Mouse (Mus musculus): ENCODE measurements around the gene Arid1b. TPM values are rescaled to one million over a fixed set of nuclear protein-coding genes. Genes with fewer than 3 reads are reported as not detected.
A peak's percentile ranks its signal among the peaks of the same experiment; 100 is the strongest.

The Arid1b gene
- polyA plus RNA-seq, 1 experiment from 2014 or later, result 10.5 TPM

GRCm38 (mm10) chr17:5207881-5208280 is 213.7 kb downstream of the Arid1b start:
- no peaks in the 10 kb centered on the region for H3K27me3 ChIP-seq (ENCODE audit: control insufficient read depth, insufficient read depth, low read length)
- peaks cover 49% of the 10 kb centered on the region for H3K4me1 ChIP-seq (ENCODE audit: control insufficient read depth, insufficient read depth, low read length)
- H3K4me2 ChIP-seq (ENCODE audit: low read depth, low read length), result no peak overlapping the region
- no peak overlapping the region for H3K9ac ChIP-seq (ENCODE audit: low read length)
- no peaks in the 10 kb centered on the region for H3K36me3 ChIP-seq (ENCODE audit: control insufficient read depth, insufficient read depth, low read length)
- no peaks in the 10 kb centered on the region for H3K9me3 ChIP-seq (replicated peaks; ENCODE audit: control insufficient read depth, low read length)
- no peak for ATAC-seq (ENCODE audit: insufficient read depth, low FRiP score)
- H3K4me3 ChIP-seq (replicated peaks; ENCODE audit: low read length), result no peak overlapping the region
- H3K27ac ChIP-seq (ENCODE audit: low read length), result no peak overlapping the region
- WGBS, result 88% methylated on average over 8 of the region's 8 CpGs

GRCm38 (mm10) chr17:5208362-5208761 is 214.2 kb downstream of the Arid1b start:
- no peaks in the 10 kb centered on the region for H3K27me3 ChIP-seq (ENCODE audit: control insufficient read depth, insufficient read depth, low read length)
- H3K4me3 ChIP-seq (replicated peaks; ENCODE audit: low read length), result no peak overlapping the region
- 42% methylated on average over 3 of the region's 3 CpGs for WGBS
- no peak overlapping the region for H3K27ac ChIP-seq (ENCODE audit: low read length)
- no peaks in the 10 kb centered on the region for H3K9me3 ChIP-seq (replicated peaks; ENCODE audit: control insufficient read depth, low read length)
- H3K4me2 ChIP-seq (ENCODE audit: low read depth, low read length), result no peak overlapping the region
- no peak overlapping the region for H3K9ac ChIP-seq (ENCODE audit: low read length)
- no peaks in the 10 kb centered on the region for H3K36me3 ChIP-seq (ENCODE audit: control insufficient read depth, insufficient read depth, low read length)
- no peak for ATAC-seq (ENCODE audit: insufficient read depth, low FRiP score)
- H3K4me1 ChIP-seq (ENCODE audit: control insufficient read depth, insufficient read depth, low read length), result peaks cover 46% of the 10 kb centered on the region

DNA sequence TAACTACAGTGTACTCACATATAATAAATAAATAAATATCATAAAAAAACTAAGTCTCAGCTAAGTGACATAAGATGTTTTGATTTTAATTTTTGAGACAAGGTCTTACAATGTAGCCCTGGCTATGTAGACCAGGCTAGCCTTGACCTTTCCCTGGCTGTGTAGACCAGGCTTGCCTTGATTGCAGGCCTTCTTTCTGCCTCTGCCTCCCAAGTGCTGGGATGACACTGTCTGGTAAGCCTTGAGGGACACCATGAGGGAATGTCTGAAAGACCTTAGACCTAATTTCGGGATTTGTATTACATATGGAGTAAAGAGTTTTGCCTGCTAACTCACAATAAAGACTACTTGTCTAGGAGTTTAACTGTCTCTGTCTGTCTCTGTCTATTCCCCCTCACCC is 214.9 kb downstream of the Arid1b start:
- no peaks in the 10 kb centered on the region for H3K36me3 ChIP-seq (ENCODE audit: control insufficient read depth, insufficient read depth, low read length)
- no peak for ATAC-seq (ENCODE audit: insufficient read depth, low FRiP score)
- peaks cover 40% of the 10 kb centered on the region for H3K4me1 ChIP-seq (ENCODE audit: control insufficient read depth, insufficient read depth, low read length)
- no peaks in the 10 kb centered on the region for H3K9me3 ChIP-seq (replicated peaks; ENCODE audit: control insufficient read depth, low read length)
- no peak overlapping the region for H3K4me2 ChIP-seq (ENCODE audit: low read depth, low read length)
- 90% methylated on average over 1 of the region's 1 CpGs for WGBS
- no peak overlapping the region for H3K27ac ChIP-seq (ENCODE audit: low read length)
- H3K4me3 ChIP-seq (replicated peaks; ENCODE audit: low read length), result no peak overlapping the region
- no peaks in the 10 kb centered on the region for H3K27me3 ChIP-seq (ENCODE audit: control insufficient read depth, insufficient read depth, low read length)
- H3K9ac ChIP-seq (ENCODE audit: low read length), result no peak overlapping the region

DNA sequence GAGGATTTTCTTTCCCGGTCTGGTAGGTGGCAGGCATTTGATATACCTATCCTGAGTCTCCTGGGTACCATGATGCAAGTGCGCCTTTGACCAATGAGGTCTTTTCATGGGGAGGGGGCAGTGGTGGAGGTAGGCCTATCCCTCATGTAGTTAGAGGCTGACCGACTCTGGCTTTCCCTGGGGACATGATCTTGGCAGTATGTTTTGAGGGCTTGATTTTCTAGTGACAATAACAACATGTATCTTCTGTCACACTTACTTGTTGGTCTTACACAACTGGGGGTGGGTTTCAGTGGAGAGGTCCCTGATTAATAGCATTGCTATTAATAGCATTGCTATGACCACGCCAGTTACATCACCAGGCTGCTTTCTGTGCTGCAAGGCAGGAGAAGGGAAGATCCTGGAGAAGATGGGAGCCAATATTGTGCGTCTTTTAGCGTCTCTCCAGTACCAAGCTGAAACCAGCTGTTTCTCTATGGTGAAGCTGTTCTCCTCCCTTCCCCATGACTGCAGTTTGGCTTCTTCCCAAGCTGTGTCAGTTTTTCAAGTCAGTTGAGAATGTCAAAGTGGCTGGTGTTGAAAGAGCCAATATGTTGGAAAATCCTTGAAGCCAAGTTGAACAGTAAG is 216.1 kb downstream of the Arid1b start:
- WGBS, result 56% methylated on average over 6 of the region's 6 CpGs
- Histone ChIP-seq H3K9ac (ENCODE audit: low read length) (no peak overlapping the region), H3K27ac (ENCODE audit: low read length) (peak overlapping the region; percentile 46), H3K4me1 (ENCODE audit: control insufficient read depth, insufficient read depth, low read length) (peaks cover 35% of the 10 kb centered on the region), H3K27me3 (ENCODE audit: control insufficient read depth, insufficient read depth, low read length) (no peaks in the 10 kb centered on the region), H3K9me3 (replicated peaks; ENCODE audit: control insufficient read depth, low read length) (no peaks in the 10 kb centered on the region), H3K36me3 (ENCODE audit: control insufficient read depth, insufficient read depth, low read length) (no peaks in the 10 kb centered on the region), H3K4me3 (replicated peaks; ENCODE audit: low read length) (no peak overlapping the region), H3K4me2 (ENCODE audit: low read depth, low read length) (no peak overlapping the region)
- ATAC-seq (ENCODE audit: insufficient read depth, low FRiP score), result peak; percentile 69

DNA sequence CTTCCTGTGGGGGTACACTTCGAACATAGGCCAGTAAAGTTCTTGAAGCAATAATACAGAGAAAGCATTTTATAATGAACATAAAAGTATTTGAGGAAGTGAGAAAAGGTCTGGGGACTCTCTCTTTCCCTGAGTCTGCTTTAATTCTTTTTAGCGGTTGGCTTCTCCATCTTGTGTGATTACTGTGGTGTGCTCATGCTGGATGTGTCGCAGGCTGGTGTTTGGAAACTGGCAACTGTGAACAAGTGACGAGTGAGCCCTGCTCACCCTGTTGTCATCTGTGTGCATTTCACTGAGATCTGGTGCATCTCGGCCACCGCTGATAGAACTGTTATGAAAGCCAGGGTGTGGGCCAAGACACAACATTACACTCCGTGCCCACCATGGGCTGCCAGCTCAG is 216.8 kb downstream of the Arid1b start:
- Histone ChIP-seq H3K4me1 (ENCODE audit: control insufficient read depth, insufficient read depth, low read length) (peaks cover 31% of the 10 kb centered on the region), H3K4me2 (ENCODE audit: low read depth, low read length) (no peak overlapping the region), H3K9ac (ENCODE audit: low read length) (no peak overlapping the region), H3K36me3 (ENCODE audit: control insufficient read depth, insufficient read depth, low read length) (no peaks in the 10 kb centered on the region), H3K9me3 (replicated peaks; ENCODE audit: control insufficient read depth, low read length) (no peaks in the 10 kb centered on the region), H3K4me3 (replicated peaks; ENCODE audit: low read length) (no peak overlapping the region), H3K27me3 (ENCODE audit: control insufficient read depth, insufficient read depth, low read length) (no peaks in the 10 kb centered on the region), H3K27ac (ENCODE audit: low read length) (peak overlapping the region; percentile 21; the same call in 1 of the 2 replicates)
- no peak for ATAC-seq (ENCODE audit: insufficient read depth, low FRiP score)
- 82% methylated on average over 7 of the region's 7 CpGs for WGBS

DNA sequence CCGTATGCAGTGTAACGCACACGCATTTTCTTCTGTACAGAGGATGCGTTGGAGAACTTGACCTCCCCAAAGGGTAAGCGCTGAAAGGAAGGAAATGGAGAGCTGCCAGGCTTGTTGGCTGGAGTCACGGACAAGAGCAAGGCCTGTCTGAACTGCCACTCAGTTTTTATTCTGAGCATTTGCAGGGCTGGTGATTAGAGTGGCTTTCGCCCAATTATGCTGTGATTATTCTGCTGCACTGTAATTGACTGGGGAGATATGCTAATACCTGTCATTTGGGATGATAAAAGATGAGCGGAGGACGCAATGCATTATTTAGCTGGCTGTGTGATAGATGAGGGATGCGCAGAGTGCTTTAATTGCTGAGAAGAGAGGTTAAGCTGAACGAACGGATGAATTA is 218.0 kb downstream of the Arid1b start:
- Histone ChIP-seq H3K27ac (ENCODE audit: low read length) (no peak overlapping the region), H3K36me3 (ENCODE audit: control insufficient read depth, insufficient read depth, low read length) (no peaks in the 10 kb centered on the region), H3K4me1 (ENCODE audit: control insufficient read depth, insufficient read depth, low read length) (peaks cover 29% of the 10 kb centered on the region), H3K4me2 (ENCODE audit: low read depth, low read length) (no peak overlapping the region), H3K9ac (ENCODE audit: low read length) (no peak overlapping the region), H3K9me3 (replicated peaks; ENCODE audit: control insufficient read depth, low read length) (no peaks in the 10 kb centered on the region), H3K4me3 (replicated peaks; ENCODE audit: low read length) (no peak overlapping the region), H3K27me3 (ENCODE audit: control insufficient read depth, insufficient read depth, low read length) (no peaks in the 10 kb centered on the region)
- 50% methylated on average over 12 of the region's 12 CpGs for WGBS
- no peak for ATAC-seq (ENCODE audit: insufficient read depth, low FRiP score)

DNA sequence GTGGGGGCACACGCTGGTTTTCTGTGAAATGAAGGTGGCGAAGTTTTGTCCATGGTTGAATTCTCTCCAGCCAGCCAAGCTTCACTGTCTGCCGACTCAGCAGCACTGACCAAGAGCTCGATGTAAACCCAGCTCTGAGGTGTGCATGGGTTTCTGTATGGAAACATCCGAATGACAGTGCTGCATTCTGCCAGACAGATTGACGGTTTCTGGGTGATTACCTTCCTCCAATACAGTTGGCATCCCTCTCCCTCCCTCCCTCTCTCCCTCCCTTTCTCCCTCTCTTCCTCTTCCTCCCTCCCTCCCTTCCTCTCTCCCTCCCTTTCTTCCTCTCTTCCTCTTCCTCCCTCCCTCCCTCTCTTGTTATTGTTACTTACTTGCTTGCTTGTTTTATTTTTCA is 219.3 kb downstream of the Arid1b start:
- no peak for ATAC-seq (ENCODE audit: insufficient read depth, low FRiP score)
- no peaks in the 10 kb centered on the region for H3K36me3 ChIP-seq (ENCODE audit: control insufficient read depth, insufficient read depth, low read length)
- H3K27ac ChIP-seq (ENCODE audit: low read length), result no peak overlapping the region
- H3K9ac ChIP-seq (ENCODE audit: low read length), result no peak overlapping the region
- H3K4me2 ChIP-seq (ENCODE audit: low read depth, low read length), result no peak overlapping the region
- H3K4me3 ChIP-seq (replicated peaks; ENCODE audit: low read length), result no peak overlapping the region
- whole genome bisulfite sequencing, result 72% methylated on average over 6 of the region's 6 CpGs
- no peaks in the 10 kb centered on the region for H3K9me3 ChIP-seq (replicated peaks; ENCODE audit: control insufficient read depth, low read length)
- peaks cover 32% of the 10 kb centered on the region for H3K4me1 ChIP-seq (ENCODE audit: control insufficient read depth, insufficient read depth, low read length)
- no peaks in the 10 kb centered on the region for H3K27me3 ChIP-seq (ENCODE audit: control insufficient read depth, insufficient read depth, low read length)

DNA sequence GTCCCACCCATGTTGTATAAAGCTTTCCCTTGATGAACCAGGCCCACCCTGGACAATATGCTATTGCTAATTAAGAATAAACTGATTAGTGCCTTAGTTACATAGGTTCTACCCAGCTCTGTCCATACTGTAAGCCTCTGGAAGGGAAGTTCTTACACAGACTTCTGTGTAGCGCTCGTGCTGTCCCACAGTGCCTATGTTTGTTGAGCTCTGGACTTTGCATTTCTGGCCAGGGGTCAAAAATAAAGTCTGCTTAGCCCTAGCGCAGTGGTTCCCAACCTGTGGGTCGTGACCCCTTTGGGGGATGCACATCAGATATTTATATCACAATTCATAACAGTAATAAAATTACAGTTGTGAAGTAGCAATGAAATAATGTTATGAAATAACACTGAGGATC is 221.2 kb downstream of the Arid1b start:
- Histone ChIP-seq H3K27ac (ENCODE audit: low read length) (no peak overlapping the region), H3K36me3 (ENCODE audit: control insufficient read depth, insufficient read depth, low read length) (no peaks in the 10 kb centered on the region), H3K9ac (ENCODE audit: low read length) (no peak overlapping the region), H3K4me1 (ENCODE audit: control insufficient read depth, insufficient read depth, low read length) (peaks cover 43% of the 10 kb centered on the region), H3K9me3 (replicated peaks; ENCODE audit: control insufficient read depth, low read length) (no peaks in the 10 kb centered on the region), H3K4me2 (ENCODE audit: low read depth, low read length) (no peak overlapping the region), H3K27me3 (ENCODE audit: control insufficient read depth, insufficient read depth, low read length) (no peaks in the 10 kb centered on the region), H3K4me3 (replicated peaks; ENCODE audit: low read length) (no peak overlapping the region)
- no peak for ATAC-seq (ENCODE audit: insufficient read depth, low FRiP score)
- 79% methylated on average over 4 of the region's 4 CpGs for WGBS

DNA sequence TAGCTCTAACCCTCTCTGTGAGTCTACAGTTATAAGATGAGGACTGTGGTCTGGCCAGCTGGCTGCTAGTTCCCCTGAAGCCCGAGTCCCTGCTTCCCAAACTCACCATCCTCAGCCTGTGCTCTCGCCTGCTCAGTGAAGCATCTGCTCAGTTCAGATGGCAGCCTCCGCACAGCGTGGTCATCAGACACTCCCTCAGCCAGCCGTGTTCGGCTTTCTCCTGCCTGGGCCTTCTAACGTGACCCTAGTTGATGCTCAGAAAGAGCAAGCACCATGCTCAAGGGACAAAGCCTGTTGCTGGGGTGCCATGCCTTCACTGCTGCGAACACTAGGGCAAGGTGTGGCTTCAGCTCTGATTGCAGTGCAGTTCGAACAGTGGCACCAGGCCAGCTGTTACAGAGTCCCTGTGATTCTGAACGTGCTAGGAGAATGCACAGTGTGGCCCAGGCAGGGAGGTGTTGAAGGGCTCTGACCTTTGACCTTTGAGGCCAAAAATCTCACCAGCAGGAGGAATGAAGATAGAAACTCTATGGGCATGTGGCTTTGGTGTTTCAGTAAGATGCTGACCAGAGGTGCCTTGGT is 222.9 kb downstream of the Arid1b start:
- Histone ChIP-seq H3K9ac (ENCODE audit: low read length) (0 out of 2 replicates have a peak overlapping the region, but pooled peaks have one; percentile 28), H3K27ac (ENCODE audit: low read length) (peak overlapping the region; percentile 3; the same call in 1 of the 2 replicates), H3K36me3 (ENCODE audit: control insufficient read depth, insufficient read depth, low read length) (no peaks in the 10 kb centered on the region), H3K4me2 (ENCODE audit: low read depth, low read length) (no peak overlapping the region), H3K9me3 (replicated peaks; ENCODE audit: control insufficient read depth, low read length) (no peaks in the 10 kb centered on the region), H3K4me3 (replicated peaks; ENCODE audit: low read length) (no peak overlapping the region), H3K27me3 (ENCODE audit: control insufficient read depth, insufficient read depth, low read length) (no peaks in the 10 kb centered on the region), H3K4me1 (ENCODE audit: control insufficient read depth, insufficient read depth, low read length) (peaks cover 46% of the 10 kb centered on the region)
- peak; percentile 76; the same call in 1 of the 2 replicates for ATAC-seq (ENCODE audit: insufficient read depth, low FRiP score)
- WGBS, result 61% methylated on average over 10 of the region's 10 CpGs
